Mouse (Mus musculus): Measurements from ENCODE around the gene Sufu.

DNA sequence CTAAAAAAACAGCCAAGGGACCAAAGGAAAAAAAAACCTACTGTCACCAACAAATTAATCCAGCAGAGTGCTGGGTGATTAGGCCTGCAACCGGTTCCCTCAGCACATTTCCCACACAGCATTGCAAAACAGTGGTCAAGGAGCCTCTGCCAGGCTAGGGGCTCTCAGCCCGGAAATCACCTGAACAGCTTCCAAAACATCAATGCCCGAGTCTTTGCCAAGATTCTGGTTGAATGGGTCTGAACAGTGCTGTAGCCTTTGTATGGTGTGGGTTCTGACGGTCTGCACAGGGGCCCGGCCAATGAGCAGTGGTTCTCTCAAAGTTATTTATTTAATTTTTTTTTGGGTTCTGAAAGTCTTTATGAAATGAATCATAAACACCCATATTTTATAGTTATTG is 21.2 kb upstream of the Sufu start:
- TF ChIP-seq GATA1 (IDR thresholded peaks at IDR 0.05; ENCODE audit: low read length) (no peak), TAL1 (IDR thresholded peaks at IDR 0.05; ENCODE audit: low read length) (no peak)

Measured in erythroblast, embryonic 14.5 days (primary cell).